17 mouse cellular contexts compared by ENCODE assay signal in genomic region chr1:22902992-22903391, GRCm38 (mm10).
"Had no signal": no experiment of that assay in that cellular context is flagged by ENCODE, and none has a peak within 500 bp of the region (broad histone marks: within the 10 kb centered on the region; RNA-seq: fewer than 3 reads in every experiment).

No protein-coding gene starts in this region.

- H3K9ac ChIP-seq: liver, postnatal 0 days; lung, embryonic 15.5 days; midbrain, embryonic 13.5 days; neural tube, embryonic 12.5 days; stomach, embryonic 15.5 days had no signal

- H3K4me3 ChIP-seq: lung, embryonic 15.5 days; megakaryocyte, embryonic 14.5 days; midbrain, embryonic 13.5 days; neural tube, embryonic 12.5 days; stomach, embryonic 15.5 days had no signal

- H3K27ac ChIP-seq: lung, embryonic 15.5 days; macrophage; midbrain, embryonic 13.5 days; neural tube, embryonic 12.5 days; stomach, embryonic 15.5 days; stomach, postnatal 0 days had no signal

- H3K36me3 ChIP-seq: lung, embryonic 15.5 days; midbrain, embryonic 13.5 days; neural tube, embryonic 12.5 days; stomach, embryonic 15.5 days had no signal

- H3K27me3 ChIP-seq: lung, embryonic 15.5 days; megakaryocyte, embryonic 14.5 days; midbrain, embryonic 13.5 days; neural tube, embryonic 12.5 days; stomach, embryonic 15.5 days had no signal

- H3K4me2 ChIP-seq: lung, embryonic 15.5 days; midbrain, embryonic 11.5 days; midbrain, embryonic 13.5 days; neural tube, embryonic 12.5 days; stomach, embryonic 15.5 days had no signal

- DNase-seq: liver, postnatal 0 days; lung, adult 2 months; lung, postnatal 14 days; lung, postnatal 36 days; right cerebral cortex, postnatal 14 days; thymus, adult 2 months; thymus, postnatal 25 days; thymus, postnatal 4 days had no signal

- H3K4me1 ChIP-seq: lung, embryonic 15.5 days; megakaryocyte, embryonic 14.5 days; midbrain, embryonic 13.5 days; neural tube, embryonic 12.5 days; stomach, embryonic 15.5 days had no signal

- ATAC-seq: liver, postnatal 0 days; lung, postnatal 0 days; midbrain, embryonic 13.5 days had no signal

- H3K9me3 ChIP-seq: lung, embryonic 15.5 days; midbrain, embryonic 13.5 days; neural tube, embryonic 12.5 days; stomach, embryonic 15.5 days had no signal
